Mouse (Mus musculus): ENCODE data around the gene Borcs5. TPM values are rescaled to one million over a fixed set of nuclear protein-coding genes. Genes with fewer than 3 reads are reported as not detected.

Gene Borcs5
- total and polyA plus RNA-seq, 3 experiments = 11.9 to 57.0 (median 20.5) TPM

- no peak for DNase-seq
Observed at GRCm38 (mm10) chr6:134626564-134626963, 12.7 kb upstream of the Borcs5 start.

GRCm38 (mm10) chr6:134630447-134630846, 8.9 kb upstream of the Borcs5 start:
- DNase-seq = no peak

- peak; percentile 70 for DNase-seq
Observed at GRCm38 (mm10) chr6:134631947-134632687, 7.2 kb upstream of the Borcs5 start, which contains the start of gene Mansc1. Gene Mansc1, minus strand, starts transcription at chr6:134632488.

GRCm38 (mm10) chr6:134632756-134633155, 6.6 kb upstream of the Borcs5 start:
- no peak for DNase-seq

GRCm38 (mm10) chr6:134633553-134633952, 5.8 kb upstream of the Borcs5 start:
- DNase-seq = no peak

- DNase-seq = no peak
Observed at GRCm38 (mm10) chr6:134636476-134636875, 2.8 kb upstream of the Borcs5 start.

GRCm38 (mm10) chr6:134639900-134640299, 590 bp downstream of the Borcs5 start:
- DNase-seq = no peak

GRCm38 (mm10) chr6:134640485-134641475, 1.5 kb downstream of the Borcs5 start:
- peak; percentile 95 for DNase-seq

GRCm38 (mm10) chr6:134641738-134642446, 2.6 kb downstream of the Borcs5 start:
- DNase-seq = no peak

- DNase-seq = no peak
Observed at GRCm38 (mm10) chr6:134643296-134643695, 4.0 kb downstream of the Borcs5 start.

GRCm38 (mm10) chr6:134646835-134647234, 7.5 kb downstream of the Borcs5 start:
- DNase-seq = no peak

- DNase-seq = no peak
Observed at GRCm38 (mm10) chr6:134647621-134648020, 8.3 kb downstream of the Borcs5 start.

- no peak for DNase-seq
Observed at GRCm38 (mm10) chr6:134648356-134648755, 9.0 kb downstream of the Borcs5 start.

GRCm38 (mm10) chr6:134656527-134656926, 17.2 kb downstream of the Borcs5 start:
- no peak for DNase-seq

- DNase-seq = peak; percentile 65
Observed at GRCm38 (mm10) chr6:134659108-134659958, 20.0 kb downstream of the Borcs5 start.

- DNase-seq = no peak
Observed at GRCm38 (mm10) chr6:134660714-134661406, 21.6 kb downstream of the Borcs5 start.

GRCm38 (mm10) chr6:134664573-134664972, 25.3 kb downstream of the Borcs5 start:
- DNase-seq = no peak

GRCm38 (mm10) chr6:134665817-134666216, 26.5 kb downstream of the Borcs5 start:
- no peak for DNase-seq

GRCm38 (mm10) chr6:134668519-134668918, 29.2 kb downstream of the Borcs5 start:
- no peak for DNase-seq

- no peak for DNase-seq
Observed at GRCm38 (mm10) chr6:134669179-134669865, 30.0 kb downstream of the Borcs5 start.
